Mouse (Mus musculus) liver, embryonic 13.5 days (tissue): ENCODE data around the gene Xylb. TPM values are rescaled to one million over a fixed set of nuclear protein-coding genes. Genes with fewer than 3 reads are reported as not detected.
A peak's percentile ranks its signal among the peaks of the same experiment; 100 is the strongest.

ENCODE experiments used
- ATAC-seq: fragments of 200-750 bp; cut with Nextera tagmentation; 2 replicates; pipeline ENCODE4 v1.8.0; 2017; ENCODE audit warnings: low read depth, mild to moderate bottlenecking, moderate number of reproducible peaks, moderate library complexity
- DNase-seq: peaks from one replicate; pipeline ENCODE4 v3.0.0; 2022
- H3K27ac ChIP-seq: fragments of 300-500 bp; sonication (generic); 2 replicates; pipeline ENCODE4 v1.5.1; 2015; ENCODE audit warnings: moderate library complexity, mild to moderate bottlenecking, inconsistent platforms
- H3K27me3 ChIP-seq: fragments of 300-500 bp; sonication (generic); 2 replicates; pipeline ENCODE4 v1.6.1; 2015; ENCODE audit warnings: mild to moderate bottlenecking, inconsistent platforms
- H3K36me3 ChIP-seq: fragments of 300-500 bp; sonication (generic); 2 replicates; pipeline ENCODE4 v1.6.1; 2015; ENCODE audit warnings: mild to moderate bottlenecking, inconsistent platforms
- H3K4me1 ChIP-seq: fragments of 300-500 bp; sonication (generic); replicated peaks from 2 replicates; pipeline ENCODE4 v1.6.1; 2015; ENCODE audit warnings: inconsistent platforms
- H3K4me2 ChIP-seq: fragments of 300-500 bp; sonication (generic); 2 replicates; pipeline ENCODE4 v1.6.1; 2015; ENCODE audit warnings: inconsistent platforms, mild to moderate bottlenecking, moderate library complexity
- H3K4me3 ChIP-seq: fragments of 300-500 bp; sonication (generic); replicated peaks from 2 replicates; pipeline ENCODE4 v1.5.1; 2015; ENCODE audit warnings: mild to moderate bottlenecking, inconsistent platforms
- H3K9ac ChIP-seq: fragments of 300-500 bp; sonication (generic); 2 replicates; pipeline ENCODE4 v1.6.1; 2015; ENCODE audit warnings: mild to moderate bottlenecking, inconsistent platforms
- H3K9me3 ChIP-seq: fragments of 300-500 bp; sonication (generic); replicated peaks from 2 replicates; pipeline ENCODE4 v1.6.1; 2016; ENCODE audit warnings: inconsistent platforms
- WGBS: fragments of 180-500 bp; shearing (Covaris S2); methylation state at CpG from one replicate; pipeline ENCODE4 v1.1.7; 2015; ENCODE audit not compliant: insufficient replicate concordance; 5-methylcytosine and 5-hydroxymethylcytosine counted together
- polyA plus RNA-seq: library from polyadenylated mRNA; unstranded; fragments of >200 nt; fragmentation: Nextera tagmentation; extraction: Ambion mirVana; gene quantifications from 2 replicates; pipeline ENCODE4 v1.2.1, GENCODE M21; 2015

Xylb gene
- 3.6 and 4.7 TPM in 2 replicates for polyA plus RNA-seq

DNA sequence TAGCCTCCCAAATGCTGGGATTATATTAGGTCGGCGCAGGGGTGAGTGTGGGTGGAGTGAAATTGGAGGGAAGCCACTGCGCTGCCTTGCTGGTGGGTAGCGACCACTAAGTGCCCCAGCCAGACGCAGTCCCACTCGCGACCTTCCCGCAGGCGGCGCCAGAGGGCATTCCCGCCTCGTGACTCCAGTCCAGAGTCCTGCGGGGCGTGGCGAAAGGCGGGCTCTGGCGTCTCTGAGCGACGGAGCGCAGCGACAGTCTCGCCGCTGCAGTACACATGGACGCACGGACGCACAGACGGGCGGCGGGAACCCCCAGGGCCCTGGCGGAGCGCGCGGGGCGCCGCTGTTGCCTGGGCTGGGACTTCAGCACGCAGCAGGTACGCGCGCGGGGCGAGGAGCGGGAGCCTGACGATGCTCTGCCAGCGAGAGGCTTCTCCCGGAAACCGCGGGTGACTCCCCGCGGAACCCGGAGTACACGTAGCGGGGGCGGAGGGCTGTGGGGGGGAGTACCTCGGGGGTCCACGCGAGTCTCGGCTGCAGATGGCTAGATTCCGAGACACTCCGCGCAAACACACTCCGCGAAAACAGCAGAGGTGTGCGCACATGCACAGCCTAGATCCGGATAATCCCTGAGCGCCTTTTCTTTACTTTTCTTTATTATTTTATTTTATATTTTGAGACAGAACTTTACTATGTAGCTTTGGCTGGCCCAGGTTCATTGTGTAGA lies at the start of gene Xylb:
Xylb (plus strand) TSS at position 51 of the 727 bp plus-strand sequence.
- H3K9ac ChIP-seq, result peak within 1 kb of the TSS; percentile 84
- no peaks in the 10 kb centered on the region for H3K9me3 ChIP-seq
- 2% methylated on average over 65 of the region's 65 CpGs for WGBS
- DNase-seq (peak; percentile 83), ATAC-seq (peak; percentile 91)
- peaks cover 14% of the 10 kb centered on the region for H3K4me1 ChIP-seq
- H3K4me3 ChIP-seq, result peak within 1 kb of the TSS; percentile 72
- H3K36me3 ChIP-seq, result peaks cover 3% of the 10 kb centered on the region; the same call in 1 of the 2 replicates
- H3K27ac ChIP-seq, result no peak within 1 kb of the TSS
- peak within 1 kb of the TSS; percentile 95 for H3K4me2 ChIP-seq
- no peaks in the 10 kb centered on the region for H3K27me3 ChIP-seq

GRCm38 (mm10) chr9:119309067-119309466 lies 48.1 kb upstream of the Xylb start:
- Histone ChIP-seq H3K9ac (no peak overlapping the region), H3K27ac (no peak overlapping the region), H3K4me1 (peaks cover 25% of the 10 kb centered on the region), H3K9me3 (no peaks in the 10 kb centered on the region), H3K36me3 (no peaks in the 10 kb centered on the region), H3K4me3 (no peak overlapping the region), H3K4me2 (no peak overlapping the region), H3K27me3 (no peaks in the 10 kb centered on the region)
- 87% methylated on average over 1 of the region's 1 CpGs for WGBS
- DNase-seq (no peak), ATAC-seq (no peak)

DNA sequence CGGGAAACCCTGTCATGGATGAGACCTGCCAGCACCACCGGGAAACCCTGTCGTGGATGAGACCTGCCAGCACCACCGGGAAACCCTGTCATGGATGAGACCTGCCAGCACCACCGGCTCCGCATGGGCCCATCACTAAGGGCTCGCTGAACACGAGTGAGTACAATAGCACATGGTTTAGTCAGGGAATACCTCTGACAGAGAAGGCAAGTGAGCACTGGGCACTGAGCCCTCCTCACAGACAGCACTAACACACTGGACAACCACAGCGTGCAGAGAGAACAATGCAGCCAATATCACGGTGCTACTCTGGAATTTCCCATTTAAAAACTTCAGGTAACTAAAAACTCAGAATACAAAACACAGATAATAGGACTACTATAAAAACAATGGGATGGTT lies 44.1 kb upstream of the Xylb start:
- no peaks in the 10 kb centered on the region for H3K9me3 ChIP-seq
- H3K4me3 ChIP-seq, result no peak overlapping the region
- H3K4me1 ChIP-seq, result peaks cover 26% of the 10 kb centered on the region
- no peak overlapping the region for H3K9ac ChIP-seq
- H3K4me2 ChIP-seq, result no peak overlapping the region
- H3K27me3 ChIP-seq, result no peaks in the 10 kb centered on the region
- H3K27ac ChIP-seq, result no peak overlapping the region
- no peak for ATAC-seq
- DNase-seq, result no peak
- 85% methylated on average over 10 of the region's 10 CpGs for whole genome bisulfite sequencing
- peaks cover under 1% of the 10 kb centered on the region; the same call in 1 of the 2 replicates for H3K36me3 ChIP-seq

- Histone ChIP-seq H3K9me3 (no peaks in the 10 kb centered on the region), H3K4me3 (no peak overlapping the region), H3K36me3 (peaks cover 4% of the 10 kb centered on the region), H3K4me2 (no peak overlapping the region), H3K27me3 (no peaks in the 10 kb centered on the region), H3K9ac (no peak overlapping the region), H3K4me1 (peaks cover 42% of the 10 kb centered on the region), H3K27ac (no peak overlapping the region)
- ATAC-seq, result no peak
- WGBS, result 80% methylated on average over 1 of the region's 1 CpGs
- no peak for DNase-seq
These were observed 38.3 kb upstream of the Xylb start for GRCm38 (mm10) chr9:119318891-119319290.

DNA sequence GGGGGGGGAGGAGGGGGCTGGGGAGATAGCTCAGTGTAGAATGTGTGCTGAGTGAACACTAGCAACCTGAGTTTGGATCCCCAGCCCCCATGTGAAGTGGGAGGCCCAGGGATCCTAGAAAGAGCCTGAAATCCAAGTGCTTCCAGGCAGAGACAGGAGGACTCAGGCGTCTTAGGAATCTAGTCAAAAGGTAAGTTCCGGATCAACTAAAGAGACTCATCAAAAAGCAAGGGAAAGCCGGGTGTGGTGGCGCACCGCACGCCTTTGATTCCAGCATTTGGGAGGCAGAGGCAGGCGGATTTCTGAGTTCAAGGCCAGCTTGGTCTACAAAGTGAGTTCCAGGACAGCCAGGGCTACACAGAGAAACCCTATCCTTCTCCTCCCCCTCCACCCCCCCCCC lies 36.7 kb upstream of the Xylb start:
- peak overlapping the region; percentile 84 for H3K4me3 ChIP-seq
- WGBS, result 84% methylated on average over 7 of the region's 7 CpGs
- DNase-seq (no peak), ATAC-seq (no peak)
- peak overlapping the region; percentile 95; the same call in 1 of the 2 replicates for H3K9ac ChIP-seq
- H3K27me3 ChIP-seq, result no peaks in the 10 kb centered on the region
- peak overlapping the region; percentile 99 for H3K4me2 ChIP-seq
- H3K9me3 ChIP-seq, result no peaks in the 10 kb centered on the region
- peaks cover 4% of the 10 kb centered on the region for H3K36me3 ChIP-seq
- H3K27ac ChIP-seq, result no peak overlapping the region
- H3K4me1 ChIP-seq, result peaks cover 42% of the 10 kb centered on the region

GRCm38 (mm10) chr9:119320946-119321345 lies 36.2 kb upstream of the Xylb start:
- H3K9me3 ChIP-seq, result no peaks in the 10 kb centered on the region
- peaks cover 38% of the 10 kb centered on the region for H3K4me1 ChIP-seq
- peak overlapping the region; percentile 99 for H3K4me2 ChIP-seq
- 12% methylated on average over 7 of the region's 7 CpGs for WGBS
- H3K27ac ChIP-seq, result peak overlapping the region; percentile 99; the same call in 1 of the 2 replicates
- ATAC-seq (no peak), DNase-seq (no peak)
- peak overlapping the region; percentile 84 for H3K4me3 ChIP-seq
- peak overlapping the region; percentile 95 for H3K9ac ChIP-seq
- no peaks in the 10 kb centered on the region for H3K27me3 ChIP-seq
- peaks cover 4% of the 10 kb centered on the region for H3K36me3 ChIP-seq

DNA sequence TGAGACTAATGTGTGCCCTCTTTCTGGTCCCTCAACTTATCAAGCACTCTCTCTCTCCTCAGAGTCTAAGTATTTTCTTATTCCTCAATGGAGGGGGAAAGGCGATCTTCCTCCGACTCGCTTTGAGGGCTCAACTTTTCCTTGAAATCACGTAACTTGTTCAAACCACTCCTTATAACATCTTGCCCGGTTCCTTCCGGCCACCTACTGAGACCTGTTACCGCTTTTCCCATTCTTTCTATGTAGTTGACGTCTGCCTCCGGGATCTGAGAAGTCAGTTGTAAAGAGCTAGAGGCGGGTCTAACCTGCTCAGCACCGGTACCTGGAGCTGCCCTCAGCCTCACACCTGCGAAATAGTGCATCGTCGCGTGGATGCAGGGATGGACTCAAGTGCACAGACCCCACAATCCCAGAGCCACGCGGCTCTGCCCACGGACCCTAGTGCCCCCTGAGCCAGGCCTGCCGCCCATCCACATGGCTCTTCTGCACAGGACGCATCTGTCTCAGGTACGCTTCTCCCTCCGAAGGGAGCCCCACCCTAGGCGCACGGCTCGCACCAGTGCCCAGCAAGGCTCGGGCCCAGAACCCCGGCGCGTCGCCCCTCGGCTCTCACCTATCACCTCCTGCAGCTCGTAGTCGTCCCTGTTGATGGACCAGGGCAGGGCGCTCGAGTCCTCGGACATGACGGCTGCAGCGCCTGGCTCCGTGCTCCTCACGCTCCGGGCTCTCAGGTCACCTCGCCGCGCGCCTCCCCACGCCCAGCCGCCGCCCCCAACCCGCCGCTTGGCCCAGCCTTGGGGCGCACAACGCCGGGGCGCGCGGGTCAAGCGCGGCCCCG lies 35.6 kb upstream of the Xylb start:
- DNase-seq, result no peak
- Histone ChIP-seq H3K27me3 (no peaks in the 10 kb centered on the region), H3K9me3 (no peaks in the 10 kb centered on the region), H3K4me3 (peak overlapping the region; percentile 84), H3K27ac (peak overlapping the region; percentile 99), H3K9ac (peak overlapping the region; percentile 95), H3K4me2 (peak overlapping the region; percentile 99), H3K36me3 (peaks cover 4% of the 10 kb centered on the region), H3K4me1 (peaks cover 38% of the 10 kb centered on the region)
- ATAC-seq, result peak; percentile 10
- WGBS, result under 1% methylated on average over 59 of the region's 59 CpGs

- Histone ChIP-seq H3K4me2 (peak within 1 kb of the TSS; percentile 99), H3K36me3 (peaks cover 4% of the 10 kb centered on the region), H3K27ac (peak within 1 kb of the TSS; percentile 99), H3K4me1 (peaks cover 38% of the 10 kb centered on the region), H3K9ac (peak within 1 kb of the TSS; percentile 95), H3K9me3 (no peaks in the 10 kb centered on the region), H3K4me3 (peak within 1 kb of the TSS; percentile 84), H3K27me3 (no peaks in the 10 kb centered on the region)
- WGBS, result under 1% methylated on average over 76 of the region's 76 CpGs
- ATAC-seq, result peak; percentile 94
- peak; percentile 99 for DNase-seq
These were observed 34.6 kb upstream of the Xylb start, which contains the start of gene Oxsr1 for GRCm38 (mm10) chr9:119322289-119323259. TSS of gene Oxsr1 (minus strand) at chr9:119322427.

- Histone ChIP-seq H3K9me3 (no peaks in the 10 kb centered on the region), H3K36me3 (peaks cover 3% of the 10 kb centered on the region), H3K9ac (peak overlapping the region; percentile 85), H3K4me1 (peaks cover 38% of the 10 kb centered on the region), H3K4me3 (peak overlapping the region; percentile 84), H3K27ac (peak overlapping the region; percentile 99), H3K27me3 (no peaks in the 10 kb centered on the region), H3K4me2 (peak overlapping the region; percentile 89)
- ATAC-seq, result no peak
- 3% methylated on average over 9 of the region's 9 CpGs for WGBS
- no peak for DNase-seq
These were observed 33.9 kb upstream of the Xylb start for GRCm38 (mm10) chr9:119323260-119323645.

DNA sequence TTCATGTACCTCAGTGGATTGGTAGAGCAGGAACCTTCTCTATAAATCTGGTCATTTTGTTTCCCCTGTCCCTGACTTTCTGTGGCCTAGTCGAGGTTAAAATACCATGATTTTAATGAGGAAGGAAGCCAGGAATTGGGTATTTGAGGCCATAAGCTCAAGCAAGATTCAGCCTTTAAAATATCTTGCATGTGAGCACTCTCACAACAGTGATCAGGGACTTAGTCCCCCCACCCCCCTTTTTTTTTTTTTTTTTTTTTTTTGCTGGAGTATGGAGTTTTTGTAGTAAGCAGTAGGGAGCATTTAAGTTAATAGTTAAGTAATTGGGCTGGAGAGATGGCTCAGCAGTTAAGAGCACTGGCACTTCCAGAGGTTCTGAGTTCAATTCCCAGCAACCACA lies 33.1 kb upstream of the Xylb start:
- ATAC-seq (no peak), DNase-seq (no peak)
- Histone ChIP-seq H3K9me3 (no peaks in the 10 kb centered on the region), H3K27ac (no peak overlapping the region), H3K9ac (peak overlapping the region; percentile 85; the same call in 1 of the 2 replicates), H3K4me2 (peak overlapping the region; percentile 89), H3K36me3 (no peaks in the 10 kb centered on the region), H3K4me1 (peaks cover 38% of the 10 kb centered on the region), H3K4me3 (peak overlapping the region; percentile 84), H3K27me3 (no peaks in the 10 kb centered on the region)
- WGBS, result 38% methylated on average over 1 of the region's 1 CpGs
